Mouse (Mus musculus) A20 (cell line): ENCODE data around the gene Ppl.

Experiments
- DNase-seq: peaks from one replicate; pipeline ENCODE4 v3.0.0-alpha.2; 2011; ENCODE audit warnings: low read depth, low spot score

Gene Ppl

GRCm38 (mm10) chr16:5123476-5123875 lies 8.7 kb downstream of the Ppl start:
- peak; percentile 54 for DNase-seq

GRCm38 (mm10) chr16:5119845-5120244 lies 12.4 kb downstream of the Ppl start:
- no peak for DNase-seq

GRCm38 (mm10) chr16:5119385-5119784 lies 12.8 kb downstream of the Ppl start:
- DNase-seq, result no peak

GRCm38 (mm10) chr16:5113582-5113981 lies 18.6 kb downstream of the Ppl start:
- peak; percentile 53 for DNase-seq

GRCm38 (mm10) chr16:5113002-5113550 lies 19.1 kb downstream of the Ppl start:
- DNase-seq, result no peak

GRCm38 (mm10) chr16:5111021-5111420 lies 21.2 kb downstream of the Ppl start:
- no peak for DNase-seq

GRCm38 (mm10) chr16:5109877-5110276 lies 22.3 kb downstream of the Ppl start:
- DNase-seq, result no peak

GRCm38 (mm10) chr16:5101000-5101399 lies 31.2 kb downstream of the Ppl start:
- no peak for DNase-seq

GRCm38 (mm10) chr16:5096504-5096903 lies 35.7 kb downstream of the Ppl start:
- DNase-seq, result no peak

GRCm38 (mm10) chr16:5093285-5093684 lies 38.9 kb downstream of the Ppl start:
- no peak for DNase-seq

GRCm38 (mm10) chr16:5089021-5089420 lies 43.2 kb downstream of the Ppl start:
- no peak for DNase-seq

GRCm38 (mm10) chr16:5086179-5086578 lies 46.0 kb downstream of the Ppl start:
- no peak for DNase-seq

GRCm38 (mm10) chr16:5085196-5085595 lies 47.0 kb downstream of the Ppl start:
- DNase-seq, result no peak

- DNase-seq, result no peak
These were observed 57.9 kb downstream of the Ppl start for GRCm38 (mm10) chr16:5074341-5074740.

GRCm38 (mm10) chr16:5071974-5072373 lies 60.2 kb downstream of the Ppl start:
- DNase-seq, result no peak

GRCm38 (mm10) chr16:5070321-5070720 lies 61.9 kb downstream of the Ppl start:
- DNase-seq, result no peak

- no peak for DNase-seq
These were observed 68.7 kb downstream of the Ppl start for GRCm38 (mm10) chr16:5063472-5063871.

- DNase-seq, result peak; percentile 39
These were observed 74.1 kb downstream of the Ppl start for GRCm38 (mm10) chr16:5058114-5058513.

- DNase-seq, result peak; percentile 74
These were observed 81.7 kb downstream of the Ppl start for GRCm38 (mm10) chr16:5050251-5051110.

- peak; percentile 100 for DNase-seq
These were observed 82.4 kb downstream of the Ppl start, which contains the start of the genes Glyr1 and Ubn1 for GRCm38 (mm10) chr16:5049774-5050234. Gene Glyr1, minus strand, starts transcription at chr16:5049863. Gene Ubn1, plus strand, starts transcription at chr16:5050057.

- no peak for DNase-seq
These were observed 82.9 kb downstream of the Ppl start for GRCm38 (mm10) chr16:5049182-5049773.

- no peak for DNase-seq
These were observed 86.9 kb downstream of the Ppl start for GRCm38 (mm10) chr16:5045322-5045721.
